Mouse (Mus musculus) mature B cell (primary cell): ENCODE data around the gene Rap1gap2.

Experiments
- in situ Hi-C: fragments of 300-500 bp; cut with MboI; formaldehyde crosslinking; loops from 2 replicates; pipeline ENCODE4 v1.14.3; 2019

Rap1gap2 gene

DNA sequence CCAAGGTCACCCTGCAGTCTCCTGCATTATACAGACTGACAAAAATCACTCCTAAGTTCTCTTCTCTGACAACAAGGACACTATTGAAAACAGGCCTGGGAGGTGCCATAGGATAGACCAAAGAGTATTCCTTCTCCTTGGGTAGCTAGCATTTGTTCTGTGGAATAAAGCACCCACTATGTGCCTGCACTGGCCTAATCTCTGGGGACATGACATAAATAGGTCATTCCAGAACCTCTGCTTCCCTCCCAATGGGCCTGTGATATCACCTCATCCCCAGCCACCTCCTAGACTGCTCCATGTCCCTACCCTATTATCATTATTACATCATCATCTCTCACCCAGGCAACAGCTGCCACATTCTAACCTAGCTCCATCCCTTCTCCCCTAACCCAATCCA lies 108.7 kb downstream of the Rap1gap2 start:
- in situ Hi-C loops: no loop called here

DNA sequence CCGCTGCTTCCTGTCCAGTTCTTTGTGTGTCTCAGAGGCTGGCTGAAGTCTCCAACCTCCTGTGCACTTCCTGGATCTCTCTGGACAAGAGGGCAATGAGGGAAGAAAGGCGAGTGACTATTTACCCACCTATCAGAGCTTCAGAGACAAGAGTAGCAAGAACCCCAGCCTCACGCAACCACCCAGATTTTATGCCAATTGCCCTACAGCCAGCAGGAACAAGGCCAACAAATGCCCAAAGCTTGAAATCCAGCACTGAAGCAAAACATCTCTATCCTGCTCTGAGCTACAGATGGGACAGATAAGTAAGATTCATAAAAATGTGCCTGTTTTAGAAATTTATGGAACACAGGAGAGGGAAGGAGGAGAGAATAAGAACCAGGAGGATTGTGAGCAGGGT lies 109.7 kb downstream of the Rap1gap2 start:
- in situ Hi-C loops: no loop called here

DNA sequence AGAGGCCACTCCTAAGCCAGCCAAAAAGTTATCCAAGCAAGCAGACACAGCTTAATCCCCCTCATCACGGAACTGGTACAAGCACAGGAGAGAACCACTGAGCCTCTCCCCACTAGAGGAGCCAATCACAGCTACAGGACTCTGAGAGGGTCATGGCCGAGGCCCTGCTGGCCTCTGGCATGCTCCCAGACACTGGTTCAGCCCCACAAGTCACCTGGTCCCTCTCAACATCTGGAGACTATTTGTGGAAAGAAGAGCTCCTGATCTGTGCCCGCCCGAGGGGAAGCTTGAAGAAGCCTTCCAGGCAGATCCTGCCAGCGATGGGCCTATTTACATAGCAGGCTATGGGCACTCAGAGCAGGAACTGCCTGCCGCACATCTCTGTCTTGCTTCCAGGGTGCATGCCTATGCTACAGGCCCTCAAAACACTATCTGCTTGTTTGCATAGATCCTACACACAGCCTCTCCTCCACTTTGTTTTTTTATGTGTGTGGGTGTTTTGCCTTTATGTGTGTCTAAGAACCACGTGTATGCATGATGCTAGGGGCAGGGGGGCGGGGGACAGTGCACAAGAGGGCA lies 111.1 kb downstream of the Rap1gap2 start:
- in situ Hi-C loops: no loop called here

DNA sequence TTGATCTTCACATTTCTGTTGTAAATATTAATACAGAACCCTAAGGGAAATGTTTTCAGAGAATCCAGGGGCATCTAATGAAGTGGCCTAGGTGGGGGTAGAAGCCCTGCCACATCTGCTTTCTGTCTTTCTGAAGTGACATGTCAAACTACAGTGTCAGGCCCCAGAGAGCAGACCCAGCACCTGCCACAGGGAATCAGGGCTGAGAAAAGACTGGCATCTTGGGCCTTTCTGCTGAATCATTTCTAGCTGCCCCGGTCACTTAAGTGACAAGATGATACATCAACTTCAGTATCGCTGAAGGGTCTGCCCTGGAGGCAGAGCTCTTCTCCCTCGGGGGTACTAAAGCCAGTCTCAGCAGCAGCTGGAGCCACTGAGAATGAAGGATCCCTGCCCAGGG lies 111.7 kb downstream of the Rap1gap2 start:
- in situ Hi-C loops: no loop called here

DNA sequence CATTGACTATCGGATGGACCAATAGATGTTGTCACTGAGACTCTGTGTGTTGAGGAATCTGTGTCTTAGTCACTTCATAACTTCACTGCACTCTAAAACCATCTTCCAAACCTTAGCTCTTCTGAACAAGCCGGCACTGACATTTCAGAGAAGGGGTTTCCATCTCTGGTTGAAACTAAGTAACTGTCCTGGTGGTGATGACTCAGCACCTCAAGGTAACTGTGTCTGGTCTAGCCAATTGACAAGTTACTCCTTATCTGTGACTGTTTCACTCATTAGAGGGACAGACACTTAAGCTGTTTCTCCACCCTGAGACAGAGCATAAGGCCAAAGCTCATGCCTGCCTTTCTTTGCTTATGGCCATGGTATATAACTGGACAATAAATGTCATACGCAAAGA lies 114.1 kb downstream of the Rap1gap2 start:
- in situ Hi-C loops: no loop called here

- in situ Hi-C loops: no loop called here
Observed at GRCm38 (mm10) chr11:74493936-74494335, 116.8 kb downstream of the Rap1gap2 start.

DNA sequence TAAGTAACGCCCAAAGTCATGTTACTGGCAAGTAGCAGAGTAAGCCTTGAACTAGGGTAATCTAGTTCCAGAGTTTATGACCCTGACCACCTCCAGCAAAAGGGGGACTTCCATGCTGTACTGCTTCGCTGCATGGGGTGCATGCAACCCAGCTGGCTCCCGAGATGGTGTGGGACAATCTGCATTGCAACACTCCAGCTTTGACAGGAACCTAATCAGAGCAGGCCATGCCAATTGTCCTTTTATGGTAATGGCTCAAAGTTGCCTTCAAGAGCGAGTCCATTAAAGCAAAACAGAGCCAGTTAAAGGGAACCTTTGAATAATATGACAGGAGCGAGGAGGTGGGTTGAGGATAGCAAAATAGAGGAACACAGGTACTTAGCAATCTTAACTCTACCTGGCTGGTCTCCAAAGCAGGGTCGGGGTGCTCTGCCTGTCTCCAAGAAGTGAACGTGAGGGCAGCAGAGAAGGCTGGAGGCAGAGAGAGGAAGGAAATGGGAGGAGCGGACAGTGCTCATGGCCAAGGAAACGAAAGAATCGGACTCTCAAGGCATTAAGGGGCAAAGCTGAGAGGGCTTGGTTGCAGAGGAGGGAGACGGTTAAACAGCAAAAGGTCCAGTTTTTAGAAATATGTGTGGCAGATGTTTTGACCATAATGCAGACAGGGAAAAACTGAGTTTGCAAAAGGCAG lies 117.4 kb downstream of the Rap1gap2 start:
- in situ Hi-C loops: no loop called here

- in situ Hi-C loops: no loop called here
Observed at GRCm38 (mm10) chr11:74491130-74491529, 119.6 kb downstream of the Rap1gap2 start.

DNA sequence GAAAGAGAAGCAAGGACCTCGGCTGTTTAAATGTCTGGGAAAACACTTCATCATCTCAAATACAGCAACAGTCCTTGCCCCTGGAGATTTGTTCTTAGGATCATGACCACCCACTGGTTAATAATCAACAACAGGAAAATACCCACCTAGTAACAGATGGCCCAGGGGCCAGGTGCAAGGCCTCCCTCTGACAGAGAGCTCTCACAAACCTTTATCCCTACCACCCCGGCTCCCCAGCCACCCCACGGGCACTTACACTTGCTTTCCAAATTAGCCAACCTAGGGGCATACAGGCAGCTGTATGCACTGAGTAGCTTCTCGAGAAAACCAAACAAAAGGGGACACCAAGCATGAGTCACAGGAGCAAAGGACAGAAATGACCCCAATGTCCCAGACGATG lies 121.5 kb downstream of the Rap1gap2 start:
- in situ Hi-C loops: no loop called here

DNA sequence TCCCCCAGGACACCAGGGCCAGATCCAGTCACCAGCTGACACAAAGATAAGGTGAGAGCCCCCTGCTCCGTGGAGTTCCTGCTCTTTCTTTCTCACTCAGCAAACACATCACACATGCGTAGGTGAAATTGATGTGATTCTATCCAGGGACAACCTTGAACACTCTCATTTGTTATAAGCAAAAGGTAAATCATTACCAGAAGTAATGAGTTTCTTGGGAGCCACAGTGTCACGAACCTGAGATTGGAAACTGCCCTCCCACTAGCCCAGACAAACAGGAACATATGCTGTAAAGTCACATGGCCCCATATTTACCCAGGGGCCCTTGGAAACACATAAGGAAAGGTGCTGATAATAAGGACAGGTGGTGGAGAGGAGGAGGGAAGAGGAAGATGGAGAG lies 122.8 kb downstream of the Rap1gap2 start:
- in situ Hi-C loops: no loop called here

DNA sequence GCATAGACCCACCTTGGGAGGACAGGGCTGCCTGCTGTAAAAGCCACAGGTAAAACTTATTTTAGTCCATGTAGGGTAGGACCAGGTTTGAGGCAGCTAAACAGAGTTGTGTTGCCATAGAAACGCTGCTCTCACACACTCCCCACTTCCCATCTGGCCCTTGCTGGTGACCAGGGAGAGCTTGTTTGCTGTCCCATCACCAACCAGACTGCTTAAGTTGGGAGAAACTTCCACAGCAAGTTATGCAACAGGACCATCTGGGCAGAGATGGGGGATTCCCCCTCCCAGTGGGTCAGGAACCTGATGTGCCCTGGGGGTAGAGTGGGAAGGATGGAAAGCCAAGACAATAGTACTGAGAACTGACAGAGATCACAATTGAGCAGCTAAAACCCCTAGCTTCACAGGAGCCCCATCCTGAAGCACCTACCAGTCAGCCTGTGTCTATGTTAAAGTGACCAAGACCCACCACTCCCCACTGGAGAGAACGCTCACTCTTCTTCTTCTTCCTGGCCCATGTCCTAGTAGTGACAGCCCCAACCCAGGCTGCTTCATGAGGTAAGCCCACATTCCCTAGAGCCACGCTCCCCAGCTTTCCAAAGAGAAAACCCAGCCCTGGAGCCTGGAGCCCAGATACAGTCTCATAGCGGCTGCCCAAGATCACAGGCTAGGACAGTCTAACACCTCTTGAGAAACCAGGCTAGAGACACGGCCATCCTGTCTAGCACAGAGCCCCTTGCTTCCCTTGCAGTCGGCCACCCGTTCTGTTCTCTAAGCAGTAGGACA lies 125.1 kb downstream of the Rap1gap2 start:
- in situ Hi-C loops: no loop called here

DNA sequence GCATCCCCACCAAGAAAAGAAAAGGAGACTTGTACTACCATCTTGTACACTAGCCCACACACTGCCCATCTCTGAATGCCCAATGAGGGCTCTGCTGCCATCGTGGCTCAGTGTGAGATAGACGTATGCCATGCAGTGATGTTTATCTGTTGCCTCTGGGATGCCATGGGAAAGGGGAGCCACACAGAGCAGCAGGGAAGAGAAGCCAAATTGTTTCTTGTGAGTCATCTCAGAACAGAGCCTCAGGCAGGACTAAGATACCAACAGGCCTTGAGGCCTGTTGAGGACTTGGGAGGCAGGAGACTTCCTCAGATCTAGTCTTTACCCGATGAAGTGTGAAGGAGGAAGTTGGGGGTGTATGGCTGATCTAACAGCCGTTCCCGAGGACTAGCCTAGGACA lies 126.8 kb downstream of the Rap1gap2 start:
- in situ Hi-C loops: no loop called here

GRCm38 (mm10) chr11:74483153-74483817 lies 127.4 kb downstream of the Rap1gap2 start:
- in situ Hi-C loops: no loop called here

DNA sequence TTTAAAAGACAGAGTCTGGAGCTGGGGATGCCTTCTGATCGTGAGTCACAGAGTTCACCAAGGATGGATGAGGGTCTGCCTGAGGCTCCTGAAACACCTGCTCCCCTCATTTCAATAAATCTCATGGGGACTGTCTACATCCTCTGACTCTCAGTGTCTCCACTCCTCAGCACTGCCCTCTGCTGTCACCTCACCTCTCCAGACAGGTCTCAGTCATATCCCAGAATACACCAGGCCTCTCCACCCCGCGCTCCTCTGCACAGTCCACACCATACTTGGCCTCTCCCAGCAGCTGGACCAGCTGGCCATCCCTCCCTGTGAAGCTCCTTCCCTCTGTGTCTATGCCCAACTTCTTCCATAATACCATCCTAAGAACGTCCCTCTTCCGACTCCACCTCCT lies 128.9 kb downstream of the Rap1gap2 start:
- in situ Hi-C loops: no loop called here

DNA sequence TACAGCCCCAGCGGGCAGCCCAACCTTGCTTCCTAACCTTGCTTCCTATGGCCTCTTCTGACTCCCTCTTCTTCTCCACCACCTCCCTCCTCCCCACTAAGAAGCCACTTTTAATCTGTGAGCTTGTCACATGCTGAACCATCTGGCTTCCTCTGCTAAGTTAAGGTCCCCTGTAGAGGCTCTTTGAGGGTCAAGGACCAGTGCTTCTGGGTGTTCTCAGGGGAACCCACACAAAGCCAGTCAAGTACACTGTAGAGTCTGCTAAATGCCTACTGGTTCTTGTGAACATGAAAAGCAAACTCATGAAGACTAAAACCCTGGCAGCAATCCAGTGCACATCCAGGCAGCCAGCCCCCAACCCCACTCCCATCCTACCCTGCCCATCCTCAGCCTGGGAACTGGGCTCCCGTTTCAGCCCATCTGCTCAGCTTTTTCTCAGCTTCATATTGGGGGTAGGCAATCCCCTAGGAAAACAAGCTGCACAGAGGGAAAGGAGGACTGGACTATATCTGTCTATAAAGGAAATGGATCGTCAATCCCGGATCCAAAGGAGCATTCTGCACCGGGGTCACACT lies 130.9 kb downstream of the Rap1gap2 start:
- in situ Hi-C loops: no loop called here

GRCm38 (mm10) chr11:74478877-74479276 lies 131.8 kb downstream of the Rap1gap2 start:
- in situ Hi-C loops: no loop called here

GRCm38 (mm10) chr11:74472671-74473070 lies 138.0 kb downstream of the Rap1gap2 start:
- in situ Hi-C loops: no loop called here

DNA sequence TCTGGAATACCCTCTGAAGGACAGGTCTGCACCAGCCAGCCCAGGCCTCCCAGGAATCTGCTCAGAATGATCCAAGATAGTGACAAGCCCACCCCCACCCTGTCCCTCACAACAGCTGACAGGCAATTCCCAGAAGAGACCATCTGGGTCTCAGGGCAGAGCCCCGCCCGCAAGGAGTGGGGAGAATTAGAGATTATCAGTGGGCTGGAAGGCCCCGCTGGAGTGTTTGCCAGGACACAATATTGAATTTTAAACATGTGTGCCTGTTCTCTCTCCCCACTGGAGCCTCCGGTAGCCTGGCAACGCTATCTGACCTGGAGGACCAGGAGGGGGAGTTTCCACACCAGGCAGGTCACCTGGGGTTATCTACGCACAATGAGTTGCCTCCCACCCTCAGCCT lies 142.5 kb downstream of the Rap1gap2 start:
- in situ Hi-C loops: no loop called here

- in situ Hi-C loops: no loop called here
Observed at GRCm38 (mm10) chr11:74465712-74466111, 145.0 kb downstream of the Rap1gap2 start.

DNA sequence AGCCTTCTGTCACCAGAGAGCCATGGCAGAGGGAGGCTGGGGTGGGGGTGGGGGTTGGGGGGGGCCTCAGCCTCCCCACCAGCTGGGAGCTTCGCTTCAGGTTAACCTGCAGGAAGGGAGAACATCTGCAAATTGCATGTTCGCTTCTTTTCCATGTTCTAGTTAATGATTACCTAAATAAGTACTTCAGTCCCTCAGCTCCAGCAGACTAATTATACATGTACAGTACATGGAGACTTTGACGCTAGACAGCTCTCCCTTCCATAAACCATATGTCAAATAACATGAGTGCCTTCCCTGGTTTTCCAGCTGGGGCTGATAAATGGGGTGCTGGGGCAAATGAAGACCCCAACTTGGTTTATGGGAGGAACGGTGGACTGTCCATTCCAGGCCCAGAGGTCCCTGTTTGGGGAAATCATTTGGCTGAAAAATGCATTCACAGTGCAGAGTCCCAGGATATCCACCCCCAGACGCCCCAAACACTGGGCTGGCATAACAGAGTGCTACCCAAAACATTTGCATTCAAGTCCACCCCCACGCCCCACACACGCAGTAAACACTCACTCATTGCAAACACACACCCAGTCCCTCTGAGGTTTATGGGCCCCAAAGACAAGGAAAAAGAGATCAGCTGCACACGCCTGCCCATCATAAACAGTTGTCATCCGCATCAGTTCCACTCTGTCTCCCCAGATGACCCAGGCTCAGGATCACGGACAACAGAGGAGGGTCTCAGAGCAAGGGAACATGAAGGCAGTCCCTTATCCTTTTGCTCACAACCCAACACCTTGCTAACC lies 146.3 kb downstream of the Rap1gap2 start:
- in situ Hi-C loops: no loop called here

DNA sequence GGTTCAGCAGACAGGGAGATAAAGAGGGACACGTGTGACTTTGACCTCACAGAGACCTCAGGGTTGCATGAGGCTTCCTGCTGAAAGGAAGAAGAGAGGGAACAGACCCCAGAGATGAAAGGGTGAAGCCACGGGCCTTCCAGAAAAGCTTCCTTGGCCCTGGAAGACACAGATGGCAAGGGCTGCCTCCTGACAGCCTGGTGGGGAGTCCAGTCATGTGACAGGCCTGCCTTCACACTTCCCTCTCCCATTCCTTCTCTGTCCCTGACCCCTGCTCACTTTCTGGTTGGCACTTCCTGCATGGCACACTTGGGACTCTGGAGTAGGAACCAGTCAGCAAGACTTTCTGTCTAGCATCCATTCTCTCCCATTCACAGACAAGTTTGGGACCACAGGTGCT lies 148.1 kb downstream of the Rap1gap2 start:
- in situ Hi-C loops: no loop called here
